Mouse (Mus musculus) hindbrain, embryonic 15.5 days (tissue): Measurements from ENCODE around the gene Hrk. TPM values are rescaled to one million over a fixed set of nuclear protein-coding genes. Genes with fewer than 3 reads are reported as not detected.

Source experiments
- ATAC-seq: fragments of 200-750 bp; cut with Nextera tagmentation; 2 replicates; pipeline ENCODE4 v1.8.0; 2017; ENCODE audit warnings: low read depth, moderate number of reproducible peaks, moderate TSS enrichment; ENCODE audit not compliant: low FRiP score
- H3K27ac ChIP-seq: fragments of 300-500 bp; sonication (generic); replicated peaks from 2 replicates; pipeline ENCODE4 v1.5.1; 2015; ENCODE audit warnings: mild to moderate bottlenecking, inconsistent platforms
- H3K27me3 ChIP-seq: fragments of 300-500 bp; sonication (generic); 2 replicates; pipeline ENCODE4 v1.6.1; 2015; ENCODE audit warnings: control low read depth, inconsistent platforms
- H3K36me3 ChIP-seq: fragments of 300-500 bp; sonication (generic); 2 replicates; pipeline ENCODE4 v1.6.1; 2015; ENCODE audit warnings: control low read depth, inconsistent platforms
- H3K4me1 ChIP-seq: fragments of 300-500 bp; sonication (generic); replicated peaks from 2 replicates; pipeline ENCODE4 v1.6.1; 2015; ENCODE audit warnings: control low read depth, inconsistent platforms
- H3K4me2 ChIP-seq: fragments of 300-500 bp; sonication (generic); 2 replicates; pipeline ENCODE4 v1.6.1; 2015; ENCODE audit warnings: moderate library complexity, mild to moderate bottlenecking, inconsistent platforms
- H3K4me3 ChIP-seq: fragments of 300-500 bp; sonication (generic); 2 replicates; pipeline ENCODE4 v1.5.1; 2015; ENCODE audit warnings: mild to moderate bottlenecking, inconsistent platforms
- H3K9ac ChIP-seq: fragments of 300-500 bp; sonication (generic); 2 replicates; pipeline ENCODE4 v1.6.1; 2015; ENCODE audit warnings: inconsistent platforms
- H3K9me3 ChIP-seq: fragments of 300-500 bp; sonication (generic); 2 replicates; pipeline ENCODE4 v1.6.1; 2016; ENCODE audit warnings: control low read depth, inconsistent platforms
- WGBS: fragments of 180-500 bp; shearing (Covaris S2); methylation state at CpG from one replicate; pipeline ENCODE4 v1.1.7; 2015; 5-methylcytosine and 5-hydroxymethylcytosine counted together
- polyA plus RNA-seq: library from polyadenylated mRNA; unstranded; fragments of >200 nt; fragmentation: Nextera tagmentation; extraction: Ambion mirVana; gene quantifications from 2 replicates; pipeline ENCODE4 v1.2.1, GENCODE M21; 2015

Gene Hrk
- polyA plus RNA-seq, 1 experiment from 2014 or later = 5.8 TPM

DNA sequence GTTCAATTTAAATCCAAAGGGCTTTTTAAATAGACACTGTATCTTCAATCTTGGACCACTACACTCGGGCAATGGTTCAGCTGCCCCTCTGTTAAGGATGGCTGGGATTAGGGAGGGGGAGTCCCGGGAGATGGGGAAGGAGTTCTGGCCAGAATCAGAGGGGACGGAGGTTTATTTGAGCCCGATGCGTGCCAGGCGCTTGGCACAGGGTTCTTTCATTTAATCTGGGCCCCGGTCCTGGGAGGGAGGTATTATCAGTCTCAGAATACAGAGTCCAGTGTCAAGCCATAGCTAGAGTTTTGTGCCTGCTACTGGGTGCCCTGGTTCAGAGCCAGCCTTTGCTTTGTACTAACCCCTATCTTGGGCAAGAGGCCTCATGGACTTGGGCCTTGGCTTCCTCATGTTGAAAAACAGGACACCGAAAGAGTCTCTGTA lies 3.1 kb downstream of the Hrk start:
- H3K9me3 ChIP-seq = no peaks in the 10 kb centered on the region
- WGBS = 46% methylated on average over 8 of the region's 8 CpGs
- peaks cover 35% of the 10 kb centered on the region for H3K27me3 ChIP-seq
- no peak overlapping the region for H3K27ac ChIP-seq
- no peak overlapping the region for H3K4me3 ChIP-seq
- H3K36me3 ChIP-seq = no peaks in the 10 kb centered on the region
- no peak overlapping the region for H3K9ac ChIP-seq
- ATAC-seq = no peak
- peaks cover 33% of the 10 kb centered on the region for H3K4me1 ChIP-seq
- H3K4me2 ChIP-seq = no peak overlapping the region

DNA sequence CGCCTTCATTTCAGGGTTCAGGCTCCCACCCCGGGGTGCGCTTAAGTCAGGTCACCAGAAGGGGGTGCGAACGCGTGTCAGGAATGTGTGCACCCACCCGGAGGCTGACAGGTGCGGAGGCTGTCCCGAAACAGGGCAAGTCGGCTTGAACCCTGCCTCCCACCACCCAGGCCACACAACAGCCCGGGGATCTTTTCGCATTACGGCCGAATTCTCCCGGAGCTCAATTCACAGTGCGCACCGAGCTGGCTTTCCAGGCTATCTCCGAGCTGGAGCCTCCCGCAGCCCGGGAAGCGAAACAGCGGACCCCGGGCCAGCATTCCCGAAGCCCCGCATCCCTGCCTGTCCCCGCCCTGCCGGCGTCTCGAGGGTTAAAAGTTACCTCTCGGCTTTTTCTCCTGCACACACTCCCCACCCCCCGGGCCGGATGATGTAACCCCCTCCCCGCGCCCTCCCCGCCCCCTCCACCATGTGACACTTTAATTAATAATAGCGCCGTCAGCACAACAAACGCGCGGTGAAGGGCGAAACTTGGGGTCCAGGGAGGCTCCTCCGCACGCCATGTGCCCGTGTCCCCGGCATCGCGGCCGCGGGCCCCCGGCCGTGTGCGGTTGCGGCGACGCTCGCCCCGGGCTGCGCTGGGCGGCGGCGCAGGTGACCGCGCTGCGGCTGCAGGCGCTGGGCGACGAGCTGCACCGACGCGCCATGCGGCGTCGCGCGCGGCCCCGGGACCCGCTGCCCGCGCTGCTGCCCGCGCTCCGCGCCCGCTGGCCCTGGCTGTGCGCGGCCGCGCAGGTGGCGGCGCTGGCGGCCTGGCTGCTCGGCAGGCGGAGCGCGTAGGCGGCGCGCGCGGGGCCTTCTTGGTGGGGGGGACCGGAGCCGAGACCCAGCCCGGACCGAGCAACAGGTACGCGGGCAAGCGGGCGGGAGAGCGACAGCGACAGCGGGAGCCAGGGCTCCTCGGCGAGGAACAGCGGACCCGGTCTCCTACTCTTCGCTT lies 5.1 kb downstream of the Hrk start:
- no peaks in the 10 kb centered on the region for H3K36me3 ChIP-seq
- peaks cover 48% of the 10 kb centered on the region for H3K27me3 ChIP-seq
- ATAC-seq = peak; percentile 59
- under 1% methylated on average over 81 of the region's 117 CpGs for WGBS
- peak overlapping the region; percentile 63 for H3K4me3 ChIP-seq
- H3K4me2 ChIP-seq = peak overlapping the region; percentile 98
- H3K4me1 ChIP-seq = peaks cover 36% of the 10 kb centered on the region
- H3K27ac ChIP-seq = no peak overlapping the region
- H3K9me3 ChIP-seq = no peaks in the 10 kb centered on the region
- peak overlapping the region; percentile 74 for H3K9ac ChIP-seq

DNA sequence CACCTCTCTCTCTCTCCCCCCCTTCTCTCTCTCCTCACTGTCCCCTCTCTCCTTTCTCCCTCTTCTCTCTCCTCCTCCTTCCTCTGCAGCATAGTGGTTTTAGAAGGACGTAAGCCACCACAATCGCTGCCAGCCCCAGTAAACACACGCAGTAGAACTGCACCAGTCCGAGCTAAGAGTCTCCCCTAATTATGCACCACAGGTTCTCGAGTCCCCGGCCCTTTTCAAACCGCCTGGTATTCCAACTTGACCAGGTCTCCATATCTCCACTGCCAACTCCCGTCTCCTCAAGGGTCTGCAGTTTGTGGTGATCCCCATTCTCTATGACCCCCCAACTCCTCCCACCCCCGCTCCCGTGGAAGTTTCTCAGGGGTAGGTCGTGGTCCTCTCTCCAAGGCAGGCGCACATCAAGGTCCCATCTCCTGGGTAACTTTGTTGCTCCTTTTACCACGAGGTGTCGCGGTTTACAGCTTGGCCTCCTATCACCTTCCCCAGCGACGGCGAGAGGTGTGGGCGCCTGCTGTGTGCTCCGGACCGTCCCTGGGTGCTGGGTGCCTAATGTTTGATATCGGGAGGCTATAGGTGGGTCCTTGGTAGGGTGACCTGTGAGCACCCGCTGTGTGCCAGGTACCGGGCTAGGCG lies 6.6 kb downstream of the Hrk start:
- H3K36me3 ChIP-seq = no peaks in the 10 kb centered on the region
- peak overlapping the region; percentile 63 for H3K4me3 ChIP-seq
- H3K4me1 ChIP-seq = peaks cover 40% of the 10 kb centered on the region
- ATAC-seq = no peak
- WGBS = under 1% methylated on average over 25 of the region's 25 CpGs
- H3K9me3 ChIP-seq = no peaks in the 10 kb centered on the region
- no peak overlapping the region for H3K9ac ChIP-seq
- H3K4me2 ChIP-seq = peak overlapping the region; percentile 98
- no peak overlapping the region for H3K27ac ChIP-seq
- H3K27me3 ChIP-seq = peaks cover 56% of the 10 kb centered on the region

DNA sequence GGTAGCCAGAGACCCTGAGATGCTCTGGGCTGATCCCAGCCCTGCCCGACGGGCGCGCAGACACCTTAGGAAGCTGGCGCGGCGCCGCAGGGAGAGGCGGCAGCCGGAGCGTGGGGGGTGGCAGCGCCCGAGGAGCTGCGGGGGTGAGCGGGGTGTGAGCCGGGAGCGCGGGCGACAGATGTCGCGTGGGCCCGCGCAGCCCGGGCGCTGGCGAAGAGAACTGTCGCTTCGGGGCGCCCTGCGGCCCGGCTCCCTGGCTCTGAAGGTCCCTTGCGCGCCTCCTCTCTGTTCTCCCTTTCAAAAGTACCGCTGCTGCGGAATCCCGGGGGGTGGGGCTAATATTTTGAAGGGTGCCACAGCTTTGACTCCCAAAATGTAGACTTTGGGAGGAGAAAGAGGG lies 7.2 kb downstream of the Hrk start:
- H3K4me1 ChIP-seq = peaks cover 40% of the 10 kb centered on the region
- no peaks in the 10 kb centered on the region for H3K9me3 ChIP-seq
- H3K4me2 ChIP-seq = peak overlapping the region; percentile 98
- H3K9ac ChIP-seq = no peak overlapping the region
- no peak for ATAC-seq
- H3K27me3 ChIP-seq = peaks cover 59% of the 10 kb centered on the region
- H3K27ac ChIP-seq = no peak overlapping the region
- peak overlapping the region; percentile 63 for H3K4me3 ChIP-seq
- H3K36me3 ChIP-seq = no peaks in the 10 kb centered on the region
- WGBS = under 1% methylated on average over 35 of the region's 36 CpGs

DNA sequence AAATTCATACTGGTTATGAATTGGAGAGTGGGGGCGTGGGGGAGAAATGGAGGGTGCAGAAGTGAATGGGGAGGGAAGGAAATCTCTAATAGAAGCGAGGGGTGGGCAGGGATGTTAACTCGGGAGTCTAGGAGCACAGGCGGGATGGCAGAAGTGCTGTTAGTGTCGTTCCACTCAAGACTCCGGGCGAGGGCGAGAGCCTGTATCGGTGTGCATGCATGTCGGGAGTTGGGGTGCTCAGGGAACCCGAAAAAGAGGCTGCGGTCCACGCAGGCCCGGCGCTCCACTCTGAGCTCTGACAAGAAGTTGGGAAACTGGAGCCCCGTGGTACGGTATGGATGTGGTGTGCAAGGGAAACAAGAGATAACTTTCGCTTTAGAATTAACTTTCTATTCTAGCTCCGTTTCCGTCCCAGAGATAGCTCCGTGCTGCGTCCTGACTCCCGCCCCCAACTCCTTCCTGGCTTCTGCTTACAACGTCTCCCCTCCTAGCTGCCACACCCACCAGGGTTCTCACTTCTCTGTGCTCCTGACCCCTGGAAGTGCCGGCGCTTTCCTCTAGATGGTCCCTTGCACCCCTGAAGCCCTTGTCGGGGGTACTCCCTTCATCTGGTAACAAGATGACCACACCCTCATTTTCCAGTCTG lies 7.8 kb downstream of the Hrk start:
- peaks cover 59% of the 10 kb centered on the region for H3K27me3 ChIP-seq
- H3K4me1 ChIP-seq = peaks cover 40% of the 10 kb centered on the region
- no peak overlapping the region for H3K27ac ChIP-seq
- under 1% methylated on average over 27 of the region's 27 CpGs for WGBS
- no peaks in the 10 kb centered on the region for H3K9me3 ChIP-seq
- ATAC-seq = no peak
- H3K9ac ChIP-seq = no peak overlapping the region
- H3K4me3 ChIP-seq = peak overlapping the region; percentile 63
- peak overlapping the region; percentile 98 for H3K4me2 ChIP-seq
- H3K36me3 ChIP-seq = no peaks in the 10 kb centered on the region

DNA sequence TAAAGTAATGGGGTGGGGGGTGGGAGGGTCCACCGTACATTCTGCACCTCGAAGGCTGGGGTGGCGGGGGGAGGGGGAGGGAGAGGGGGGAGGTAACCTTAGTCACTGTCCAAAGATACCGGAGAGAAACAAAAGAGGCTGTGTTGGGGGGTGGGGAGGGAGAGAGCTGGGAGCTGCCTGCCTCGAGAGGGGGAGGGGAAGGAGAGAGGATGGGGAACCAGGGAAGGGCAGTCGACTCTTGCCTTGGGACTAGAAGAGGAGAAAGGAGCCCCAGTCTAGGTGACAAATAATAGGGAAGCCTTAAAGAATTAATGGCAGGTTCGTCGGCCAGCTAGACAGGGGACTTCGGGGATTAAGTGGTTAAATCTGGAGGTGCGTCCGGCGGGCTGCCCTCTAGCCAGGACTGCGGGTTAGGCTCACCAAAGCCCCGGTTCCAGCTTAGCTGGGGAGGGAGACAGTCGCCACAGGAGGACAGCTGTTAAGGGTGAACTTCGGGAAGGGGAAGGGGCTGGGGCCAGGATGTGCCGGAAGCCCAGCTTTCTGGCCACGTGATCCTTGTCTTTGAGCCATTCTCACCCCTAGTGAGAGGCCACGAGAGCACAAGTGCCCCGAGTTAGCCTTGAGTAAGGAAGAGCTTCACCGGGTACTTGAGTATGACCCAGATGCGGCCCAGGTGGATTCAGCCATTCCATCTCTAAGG lies 10.0 kb downstream of the Hrk start:
- Histone ChIP-seq H3K4me1 (peaks cover 31% of the 10 kb centered on the region), H3K36me3 (no peaks in the 10 kb centered on the region), H3K9me3 (no peaks in the 10 kb centered on the region), H3K4me2 (peak overlapping the region; percentile 60), H3K27me3 (peaks cover 46% of the 10 kb centered on the region), H3K9ac (peak overlapping the region; percentile 27; the same call in 1 of the 2 replicates), H3K27ac (no peak overlapping the region), H3K4me3 (peak overlapping the region; percentile 31)
- no peak for ATAC-seq
- WGBS = 1% methylated on average over 22 of the region's 22 CpGs

DNA sequence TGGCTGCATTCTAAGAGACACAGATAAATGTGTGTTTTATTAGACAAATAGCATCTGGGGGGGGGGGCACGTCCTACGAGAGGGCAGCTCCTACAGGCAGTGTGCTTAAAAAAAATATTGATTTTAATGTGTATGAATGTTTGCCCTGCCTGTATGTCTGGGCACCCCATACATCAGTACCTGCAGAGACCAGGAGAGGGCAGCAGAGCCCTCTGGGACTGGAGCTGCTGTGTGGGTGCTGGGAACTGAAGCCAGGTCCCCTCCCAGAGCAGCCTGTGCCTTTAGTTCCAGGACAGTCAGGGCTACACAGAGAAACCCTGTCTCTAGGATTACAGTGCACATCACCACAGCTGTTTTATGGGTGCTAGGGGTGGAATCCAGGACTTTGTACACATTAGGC lies 10.7 kb downstream of the Hrk start:
- 24% methylated on average over 2 of the region's 2 CpGs for WGBS
- peaks cover 26% of the 10 kb centered on the region for H3K4me1 ChIP-seq
- H3K4me2 ChIP-seq = peak overlapping the region; percentile 60
- H3K27me3 ChIP-seq = peaks cover 44% of the 10 kb centered on the region
- H3K9ac ChIP-seq = no peak overlapping the region
- no peak for ATAC-seq
- H3K9me3 ChIP-seq = no peaks in the 10 kb centered on the region
- no peak overlapping the region for H3K27ac ChIP-seq
- no peak overlapping the region for H3K4me3 ChIP-seq
- H3K36me3 ChIP-seq = no peaks in the 10 kb centered on the region

DNA sequence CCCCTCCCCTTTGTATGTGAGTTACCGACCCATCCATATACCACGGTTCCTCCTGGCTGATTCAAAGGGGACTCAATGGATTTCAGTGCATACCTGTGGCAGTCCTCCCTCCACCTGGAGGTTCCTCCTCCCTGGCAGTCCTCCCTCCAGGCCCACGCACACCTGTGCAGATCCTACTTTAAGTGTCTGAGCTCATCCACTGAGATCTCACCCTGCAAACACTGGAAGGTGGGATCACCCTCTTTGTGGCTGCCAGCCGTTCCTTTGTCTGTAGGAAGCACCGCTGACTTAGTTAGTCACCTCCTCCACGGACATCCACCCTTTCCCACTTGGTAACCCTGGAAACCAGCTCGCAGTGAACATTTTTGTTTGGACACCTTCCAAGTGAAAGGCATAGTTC lies 13.2 kb downstream of the Hrk start:
- Histone ChIP-seq H3K9me3 (no peaks in the 10 kb centered on the region), H3K36me3 (no peaks in the 10 kb centered on the region), H3K4me2 (no peak overlapping the region), H3K27me3 (peaks cover 29% of the 10 kb centered on the region), H3K9ac (no peak overlapping the region), H3K4me3 (no peak overlapping the region), H3K4me1 (peaks cover 7% of the 10 kb centered on the region), H3K27ac (no peak overlapping the region)
- WGBS = 65% methylated on average over 7 of the region's 7 CpGs
- ATAC-seq = no peak

DNA sequence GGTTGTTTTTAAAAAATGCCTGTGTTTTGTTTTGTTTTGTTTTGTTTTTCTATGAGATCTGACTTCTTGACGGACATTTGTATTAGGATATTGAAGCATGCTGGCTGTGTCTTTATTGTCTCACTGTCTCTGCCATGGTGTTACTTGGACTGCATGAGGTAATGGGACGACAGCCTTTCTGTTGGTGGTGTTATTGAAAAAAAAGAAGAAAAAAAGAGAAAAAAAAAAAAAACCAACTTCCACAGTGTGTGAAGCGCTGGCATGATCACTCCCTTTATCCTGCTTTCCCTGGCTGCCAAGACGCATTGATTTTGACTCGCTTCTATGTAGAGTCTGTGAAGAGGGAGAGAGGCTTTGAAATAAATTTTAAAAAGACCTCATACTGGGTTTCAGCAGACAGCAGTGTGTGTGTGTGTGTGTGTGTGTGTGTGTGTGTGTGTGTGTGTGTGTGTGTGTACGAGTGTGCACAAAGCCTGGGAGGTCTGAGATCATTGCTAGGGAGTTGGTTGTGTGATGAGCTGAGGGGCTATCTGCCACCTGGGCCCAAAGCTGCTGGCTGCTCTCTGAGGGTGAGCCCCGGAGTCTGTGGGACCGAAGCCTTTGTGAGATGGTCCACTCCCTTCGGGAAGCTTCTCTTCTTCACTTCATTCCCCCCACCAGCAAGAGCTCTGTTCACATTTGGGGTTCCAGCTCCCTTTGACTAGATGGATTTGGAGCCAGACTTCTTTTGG lies 22.6 kb downstream of the Hrk start:
- Histone ChIP-seq H3K4me3 (no peak overlapping the region), H3K9me3 (no peaks in the 10 kb centered on the region), H3K4me1 (peaks cover 15% of the 10 kb centered on the region), H3K36me3 (no peaks in the 10 kb centered on the region), H3K9ac (no peak overlapping the region), H3K27ac (peak overlapping the region; percentile 52), H3K4me2 (no peak overlapping the region), H3K27me3 (no peaks in the 10 kb centered on the region)
- WGBS = 46% methylated on average over 9 of the region's 9 CpGs
- ATAC-seq = peak; percentile 39; the same call in 1 of the 2 replicates

DNA sequence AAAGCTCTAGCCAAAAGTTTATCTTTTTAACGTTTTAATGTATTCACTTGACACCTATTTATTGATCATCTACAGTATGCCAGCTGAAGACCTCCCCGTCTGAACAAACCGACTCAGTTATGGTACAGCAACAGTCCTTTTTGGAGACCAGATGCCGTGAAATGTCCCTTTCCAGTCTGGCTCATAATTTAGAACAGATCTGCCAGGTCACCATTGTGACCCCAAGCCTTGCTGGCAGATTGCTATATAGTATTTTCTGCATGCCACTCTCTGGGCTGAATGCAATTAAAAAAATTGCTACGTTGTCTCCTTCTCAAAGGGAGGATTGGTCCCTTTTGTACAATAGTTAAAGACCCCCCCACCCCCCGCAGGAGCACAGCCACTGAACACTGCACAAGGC lies 23.9 kb downstream of the Hrk start:
- no peak overlapping the region for H3K4me2 ChIP-seq
- no peak for ATAC-seq
- no peaks in the 10 kb centered on the region for H3K9me3 ChIP-seq
- H3K9ac ChIP-seq = no peak overlapping the region
- no peaks in the 10 kb centered on the region for H3K36me3 ChIP-seq
- no peaks in the 10 kb centered on the region for H3K27me3 ChIP-seq
- H3K27ac ChIP-seq = no peak overlapping the region
- 53% methylated on average over 6 of the region's 6 CpGs for WGBS
- H3K4me1 ChIP-seq = peaks cover 23% of the 10 kb centered on the region
- H3K4me3 ChIP-seq = no peak overlapping the region

DNA sequence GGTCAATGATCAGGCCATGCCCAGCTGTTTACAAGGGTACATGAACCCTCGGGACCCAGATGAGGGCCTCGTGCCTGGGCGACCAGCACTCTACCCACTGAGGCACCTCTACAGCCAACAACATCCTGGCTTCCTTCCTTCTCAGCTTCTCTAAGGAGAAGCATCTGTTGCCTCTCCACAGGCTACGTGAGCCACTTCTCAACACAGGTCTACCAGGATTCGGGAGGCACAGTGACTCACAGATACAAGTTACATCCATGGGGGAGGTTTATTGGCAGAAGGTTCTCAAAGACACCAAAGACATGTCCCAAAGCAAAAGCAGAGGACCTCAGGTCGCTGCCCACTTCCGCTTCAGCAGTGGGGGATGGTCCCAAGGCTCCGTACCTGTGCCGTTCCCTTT lies 26.0 kb downstream of the Hrk start:
- 88% methylated on average over 9 of the region's 9 CpGs for WGBS
- Histone ChIP-seq H3K9me3 (no peaks in the 10 kb centered on the region), H3K4me1 (peaks cover 23% of the 10 kb centered on the region), H3K4me3 (no peak overlapping the region), H3K27me3 (no peaks in the 10 kb centered on the region), H3K9ac (no peak overlapping the region), H3K36me3 (no peaks in the 10 kb centered on the region), H3K4me2 (no peak overlapping the region), H3K27ac (no peak overlapping the region)
- no peak for ATAC-seq
